Mouse (Mus musculus) G1E (cell line): ENCODE data around the gene Pik3cg. TPM values are rescaled to one million over a fixed set of nuclear protein-coding genes. Genes with fewer than 3 reads are reported as not detected.

Experiments used
- ATAC-seq: 2 replicates; pipeline ENCODE4 v1.8.0; 2016; ENCODE audit warnings: mild to moderate bottlenecking; ENCODE audit not compliant: insufficient number of reproducible peaks, poor library complexity, low FRiP score, severe bottlenecking; ENCODE audit errors: extremely low read depth
- DNase-seq: peaks from one replicate; pipeline ENCODE4 v3.0.0; 2012; ENCODE audit warnings: low spot score
- H3K27me3 ChIP-seq: 2 replicates; pipeline ENCODE4 v1.6.1; 2012; ENCODE audit warnings: mild to moderate bottlenecking, low read length, inconsistent platforms; ENCODE audit not compliant: insufficient read depth
- H3K36me3 ChIP-seq: replicated peaks from 2 replicates; pipeline ENCODE3; 2012; ENCODE audit warnings: mild to moderate bottlenecking, inconsistent platforms
- H3K4me1 ChIP-seq: 2 replicates; pipeline ENCODE4 v1.6.1; 2012; ENCODE audit warnings: low read depth, low read length, inconsistent platforms, mixed read lengths; ENCODE audit not compliant: insufficient read depth
- H3K4me3 ChIP-seq: 2 replicates; pipeline ENCODE4 v1.5.1; 2012; ENCODE audit warnings: low read depth, mild to moderate bottlenecking, inconsistent platforms, low read length, moderate library complexity, mixed read lengths
- H3K9me3 ChIP-seq: replicated peaks from 2 replicates; pipeline ENCODE4 v1.6.1; 2012; ENCODE audit warnings: inconsistent platforms
- CTCF ChIP-seq: IDR thresholded peaks from 2 replicates; pipeline ENCODE4 v1.5.1; 2012; ENCODE audit warnings: low read depth, low read length, inconsistent platforms, mixed read lengths
- GATA1 ChIP-seq: IDR thresholded peaks from 2 replicates; pipeline ENCODE4 v1.6.1; 2012; ENCODE audit warnings: borderline replicate concordance, low read length, inconsistent platforms, mixed read lengths
- GATA2 ChIP-seq: IDR thresholded peaks from 2 replicates; pipeline ENCODE4 v1.6.1; 2012; ENCODE audit warnings: low read depth, low read length, inconsistent platforms, borderline replicate concordance
- POLR2AphosphoS5 ChIP-seq: IDR thresholded peaks from 2 replicates; pipeline ENCODE4 v1.6.1; 2012; ENCODE audit warnings: low read depth, low read length, inconsistent platforms; ENCODE audit not compliant: insufficient replicate concordance
- TAL1 ChIP-seq: conservative IDR thresholded peaks from 2 replicates; pipeline ENCODE4 v1.6.1; 2012; ENCODE audit warnings: low read depth, low read length, inconsistent platforms, mixed read lengths
- polyA plus RNA-seq: library from polyadenylated mRNA; stranded (reverse); fragments of >175 nt; gene quantifications from 2 replicates; pipeline ENCODE4 v1.2.3, GENCODE M21; 2012
- total RNA-seq, 2 experiments: library from RNA; stranded (forward) in 1 of 2; stranded (reverse) in 1 of 2; fragments of 200-1000 nt in 1 of 2; fragments of >200 nt in 1 of 2; fragmentation: Nextera tagmentation in 1 of 2; gene quantifications; 2 replicates each; pipeline ENCODE4 v1.2.3; 2014 to 2017

The Pik3cg gene
- total and polyA plus RNA-seq, 3 experiments = 4.0 to 56.2 (median 42.4) TPM

DNA sequence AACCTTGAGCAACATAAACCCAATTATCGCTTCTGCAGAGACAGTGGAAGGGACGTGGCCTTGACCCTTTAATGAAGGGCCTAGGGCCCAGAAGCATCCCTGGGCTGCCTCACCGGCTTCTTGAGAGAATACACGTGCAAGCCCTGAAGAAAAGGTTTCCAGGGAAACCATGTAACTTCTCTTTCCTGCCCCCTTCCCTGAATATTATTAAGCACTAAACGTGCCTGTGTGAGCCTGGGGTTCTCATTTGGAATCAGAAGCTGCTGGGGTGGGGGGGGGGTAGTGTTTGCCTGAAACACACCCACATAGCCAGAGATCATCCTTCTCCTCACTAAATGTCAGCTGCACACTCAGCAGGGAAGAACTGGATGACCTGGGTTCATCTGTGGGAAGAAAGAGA lies 49.7 kb downstream of the Pik3cg start:
- Histone ChIP-seq H3K9me3 (no peaks in the 10 kb centered on the region), H3K4me3 (no peak overlapping the region), H3K36me3 (no peaks in the 10 kb centered on the region), H3K4me1 (peaks cover 6% of the 10 kb centered on the region), H3K27me3 (peaks cover 45% of the 10 kb centered on the region)
- TF ChIP-seq GATA2 = no peak
- TF ChIP-seq POLR2AphosphoS5 = no peak
- no peak for TF ChIP-seq CTCF
- no peak for TF ChIP-seq TAL1
- no peak for TF ChIP-seq GATA1
- no peak for ATAC-seq
- DNase-seq = no peak

GRCm38 (mm10) chr12:32146606-32147005 lies 61.9 kb downstream of the Pik3cg start:
- no peaks in the 10 kb centered on the region for H3K9me3 ChIP-seq
- H3K4me1 ChIP-seq = peaks cover 41% of the 10 kb centered on the region
- no peaks in the 10 kb centered on the region for H3K27me3 ChIP-seq
- TF ChIP-seq GATA2 = no peak
- no peak for TF ChIP-seq GATA1
- TF ChIP-seq TAL1 = no peak
- no peak for TF ChIP-seq POLR2AphosphoS5
- no peak for TF ChIP-seq CTCF
- ATAC-seq (no peak), DNase-seq (no peak)
- no peaks in the 10 kb centered on the region for H3K36me3 ChIP-seq
- no peak overlapping the region for H3K4me3 ChIP-seq

- TF ChIP-seq GATA2 (no peak), POLR2AphosphoS5 (no peak), GATA1 (no peak), TAL1 (no peak), CTCF (no peak)
- H3K4me1 ChIP-seq = peaks cover 47% of the 10 kb centered on the region
- ATAC-seq (no peak), DNase-seq (no peak)
- H3K4me3 ChIP-seq = no peak overlapping the region
- H3K9me3 ChIP-seq = no peaks in the 10 kb centered on the region
- H3K36me3 ChIP-seq = no peaks in the 10 kb centered on the region
- H3K27me3 ChIP-seq = no peaks in the 10 kb centered on the region
Observed at GRCm38 (mm10) chr12:32145651-32146050, 62.8 kb downstream of the Pik3cg start.

DNA sequence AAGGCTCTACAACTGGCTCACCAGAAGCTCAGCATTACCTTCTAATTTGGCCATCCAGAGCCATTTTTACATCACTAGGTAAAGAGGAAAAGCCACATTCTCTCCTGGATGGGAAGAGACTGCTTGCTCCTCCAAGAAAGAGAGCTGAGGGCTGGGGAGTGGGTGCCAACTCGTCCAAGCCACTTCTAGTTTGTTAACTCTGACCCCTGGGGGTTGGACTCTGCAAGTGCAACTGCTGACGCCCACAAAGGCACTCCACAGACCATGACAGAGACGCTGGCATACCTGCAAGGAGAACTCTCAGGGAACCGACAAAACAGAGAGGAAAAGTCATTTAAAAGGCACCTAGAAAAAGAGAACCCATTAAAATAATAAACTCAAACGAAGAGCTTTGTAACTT lies 63.9 kb downstream of the Pik3cg start:
- no peaks in the 10 kb centered on the region for H3K36me3 ChIP-seq
- H3K9me3 ChIP-seq = no peaks in the 10 kb centered on the region
- ATAC-seq (no peak), DNase-seq (peak; percentile 49)
- peaks cover 58% of the 10 kb centered on the region for H3K4me1 ChIP-seq
- no peaks in the 10 kb centered on the region for H3K27me3 ChIP-seq
- no peak overlapping the region; the same call in 1 of the 2 replicates for H3K4me3 ChIP-seq
- no peak for TF ChIP-seq GATA1
- no peak for TF ChIP-seq POLR2AphosphoS5
- peak; percentile 87 for TF ChIP-seq CTCF

- ATAC-seq = no peak
- Histone ChIP-seq H3K27me3 (no peaks in the 10 kb centered on the region), H3K36me3 (no peaks in the 10 kb centered on the region), H3K4me3 (no peak overlapping the region; the same call in 1 of the 2 replicates), H3K4me1 (peaks cover 66% of the 10 kb centered on the region), H3K9me3 (no peaks in the 10 kb centered on the region)
- DNase-seq = no peak
- TF ChIP-seq TAL1 = no peak
- no peak for TF ChIP-seq CTCF
- TF ChIP-seq POLR2AphosphoS5 = no peak
- no peak for TF ChIP-seq GATA1
- TF ChIP-seq GATA2 = no peak
Observed at GRCm38 (mm10) chr12:32143782-32144181, 64.7 kb downstream of the Pik3cg start.

DNA sequence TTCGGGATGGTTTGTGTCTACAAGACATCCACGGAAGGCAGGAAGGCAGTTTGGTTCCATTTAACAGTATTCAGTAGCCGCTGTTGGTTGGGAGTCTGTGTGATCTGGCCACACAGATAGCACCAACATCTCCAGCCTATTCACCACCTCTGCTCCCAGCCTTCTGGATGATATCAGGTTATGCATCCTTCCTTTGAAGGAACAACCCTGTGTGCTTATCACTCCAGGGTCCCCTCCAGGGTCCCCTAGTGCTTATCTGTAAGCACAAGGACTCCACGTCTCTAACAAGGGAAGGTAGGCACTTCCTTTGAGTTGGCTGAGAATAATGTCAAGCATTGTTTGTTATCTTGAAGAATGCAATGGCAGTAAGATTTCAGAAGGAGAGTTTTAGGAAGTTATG lies 65.3 kb downstream of the Pik3cg start:
- TF ChIP-seq POLR2AphosphoS5 (no peak), TAL1 (peak; percentile 100), GATA2 (peak; percentile 97), GATA1 (no peak)
- H3K4me3 ChIP-seq = peak overlapping the region; percentile 17; the same call in 1 of the 2 replicates
- peak; percentile 93 for ATAC-seq
- H3K4me1 ChIP-seq = peaks cover 72% of the 10 kb centered on the region
- no peaks in the 10 kb centered on the region for H3K9me3 ChIP-seq
- no peaks in the 10 kb centered on the region for H3K36me3 ChIP-seq
- H3K27me3 ChIP-seq = no peaks in the 10 kb centered on the region
- DNase-seq = peak; percentile 81

DNA sequence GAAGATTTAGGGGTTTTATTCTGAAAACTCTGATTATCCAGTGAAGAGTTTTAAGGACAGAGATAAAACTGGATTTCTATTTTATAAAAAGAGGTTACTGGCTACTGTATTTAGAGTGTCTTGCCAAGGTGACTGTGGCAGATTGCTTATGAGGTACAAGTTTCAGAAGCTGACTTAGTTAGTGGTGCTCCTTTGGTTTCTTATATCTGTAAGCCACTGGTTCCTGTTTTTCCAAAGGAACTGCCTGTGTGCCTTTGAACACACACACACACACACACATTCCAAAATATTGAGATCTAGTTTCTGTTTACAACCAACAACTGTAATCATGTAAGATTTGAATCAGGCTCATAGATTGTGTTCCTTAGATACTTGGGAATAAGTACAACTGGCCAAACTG lies 66.7 kb downstream of the Pik3cg start:
- no peaks in the 10 kb centered on the region for H3K27me3 ChIP-seq
- H3K9me3 ChIP-seq = no peaks in the 10 kb centered on the region
- DNase-seq (no peak), ATAC-seq (no peak)
- TF ChIP-seq GATA1 (no peak), POLR2AphosphoS5 (no peak), CTCF (no peak), TAL1 (no peak), GATA2 (no peak)
- H3K4me1 ChIP-seq = peaks cover 80% of the 10 kb centered on the region
- H3K36me3 ChIP-seq = no peaks in the 10 kb centered on the region
- no peak overlapping the region for H3K4me3 ChIP-seq
